ENCODE assay signal across 16 mouse cellular contexts in the genomic region with DNA sequence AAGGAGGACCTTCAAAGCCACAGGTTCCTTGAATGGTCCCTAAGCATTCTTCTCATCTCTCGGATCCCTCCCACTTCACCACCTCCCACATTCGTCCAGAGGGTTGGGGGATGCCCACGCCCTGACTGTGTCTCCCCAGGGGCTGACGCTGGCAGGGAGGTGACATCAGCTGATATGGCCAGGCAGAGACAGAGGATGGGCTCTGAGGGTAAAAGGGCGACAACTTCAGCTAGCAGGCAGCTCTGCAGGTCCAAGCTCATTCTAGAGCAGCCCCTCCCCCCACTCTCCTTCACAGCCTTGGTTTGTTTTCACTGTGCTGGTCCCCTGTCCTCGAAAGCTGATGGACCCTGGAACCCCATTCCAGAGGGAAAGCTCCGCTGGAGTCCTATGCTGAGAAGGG. TPM values are rescaled to one million over a fixed set of nuclear protein-coding genes. Genes with fewer than 3 reads are reported as not detected.
DNase-seq lines count a peak whose midpoint lies in the region; ATAC-seq and TF ChIP-seq lines count a peak whose summit lies in the region.
"Had no signal": no experiment of that assay in that cellular context is flagged by ENCODE, and none has a peak within 500 bp of the region (broad histone marks: within the 10 kb centered on the region; RNA-seq: fewer than 3 reads in every experiment).

No protein-coding gene starts in this region.

- no peak for TF ChIP-seq EP300 in heart, adult 2 months (IDR thresholded peaks at IDR 0.05; ENCODE audit: insufficient read depth, low read depth, low read length)
- peak; percentile 57; the same call in 1 of the 2 replicates for TF ChIP-seq EP300 in CH12.LX (IDR thresholded peaks at IDR 0.05; ENCODE audit: low read length)
- no peak for TF ChIP-seq EP300 in heart, postnatal 0 days (IDR thresholded peaks at IDR 0.05; ENCODE audit: low read depth)

- ATAC-seq in heart, embryonic 13.5 days (ENCODE audit: extremely low read depth, insufficient number of reproducible peaks, low FRiP score, low TSS enrichment): no peak
- no peak for ATAC-seq in heart, postnatal 0 days (ENCODE audit: insufficient read depth, low read depth)
- ATAC-seq in forebrain, embryonic 11.5 days (replicated peaks; ENCODE audit: low FRiP score): no peak

- DNase-seq in heart, adult 2 months: no peak
- DNase-seq in CH12.LX (ENCODE audit: extremely low read depth): peak; percentile 76
- DNase-seq in ES-CJ7 (ENCODE audit: low read depth, low spot score): peak; percentile 60
- DNase-seq in heart, postnatal 0 days (ENCODE audit: low spot score): no peak
- DNase-seq in left cerebral cortex, adult 9 months (ENCODE audit: low spot score in 2 of 2): no peak
- no peak for DNase-seq in forebrain, embryonic 11.5 days (ENCODE audit: low spot score)
- DNase-seq: cerebellum, postnatal 25 days; layer of hippocampus, adult 9-11 months; lung, postnatal 14 days; thymus, adult 2 months had no signal

- intact Hi-C loops in heart, adult 2 months (cut with DNase I): no loop called here

- peaks cover 87% of the 10 kb centered on the region for H3K4me1 ChIP-seq in heart, embryonic 13.5 days
- H3K4me1 ChIP-seq in heart, adult 2 months (ENCODE audit: control insufficient read depth, insufficient read depth, low read length): peaks cover 35% of the 10 kb centered on the region
- peaks cover 41 to 80% of the 10 kb centered on the region in 2 experiments for H3K4me1 ChIP-seq in CH12.LX (ENCODE audit: control insufficient read depth in 1 of 2, insufficient read depth in 2 of 2)
- peaks cover 80% of the 10 kb centered on the region for H3K4me1 ChIP-seq in heart, postnatal 0 days (ENCODE audit: control insufficient read depth, insufficient read depth)
- H3K4me1 ChIP-seq in forebrain, embryonic 11.5 days (replicated peaks; ENCODE audit: control insufficient read depth, insufficient read depth, low read length): no peaks in the 10 kb centered on the region

- H3K36me3 ChIP-seq in heart, embryonic 13.5 days: no peaks in the 10 kb centered on the region
- no peaks in the 10 kb centered on the region for H3K36me3 ChIP-seq in heart, adult 2 months (ENCODE audit: control insufficient read depth, insufficient read depth, low read length)
- no peaks in the 10 kb centered on the region for H3K36me3 ChIP-seq in CH12.LX (replicated peaks in 1 of 2; ENCODE audit: control insufficient read depth in 1 of 2, insufficient read depth in 1 of 2, low read length in 1 of 2)
- H3K36me3 ChIP-seq in heart, postnatal 0 days (replicated peaks; ENCODE audit: control insufficient read depth, insufficient read depth, low read length): no peaks in the 10 kb centered on the region
- no peaks in the 10 kb centered on the region for H3K36me3 ChIP-seq in forebrain, embryonic 11.5 days (ENCODE audit: control insufficient read depth, insufficient read depth, low read length)
- H3K36me3 ChIP-seq: embryonic facial prominence, embryonic 12.5 days; forebrain, embryonic 12.5 days; hindbrain, embryonic 15.5 days; liver, embryonic 12.5 days; midbrain, embryonic 10.5 days had no signal

- in situ Hi-C loops in CH12.LX (cut with MboI; ENCODE audit: low pct_ligation_motif_present, low pct_unique_long_range_greater_than_20kb, low sequenced_read_pairs): loop anchor here (5.0 kb wide), 1 partner anchor 49 kb away; no protein-coding TSS in a partner anchor

- no peak for TF ChIP-seq POLR2A in heart, adult 2 months (IDR thresholded peaks at IDR 0.05; ENCODE audit: insufficient read depth, low read depth, low read length)
- TF ChIP-seq POLR2A in CH12.LX (IDR thresholded peaks at IDR 0.05; ENCODE audit: low read depth, low read length): no peak

- H3K27me3 ChIP-seq in heart, embryonic 13.5 days (replicated peaks): peaks cover 6% of the 10 kb centered on the region
- no peaks in the 10 kb centered on the region for H3K27me3 ChIP-seq in heart, adult 2 months (ENCODE audit: control insufficient read depth, insufficient read depth, low read length)
- no peaks in the 10 kb centered on the region for H3K27me3 ChIP-seq in CH12.LX (replicated peaks)
- no peaks in the 10 kb centered on the region for H3K27me3 ChIP-seq in heart, postnatal 0 days (ENCODE audit: control insufficient read depth, insufficient read depth, low read length)
- no peaks in the 10 kb centered on the region for H3K27me3 ChIP-seq in forebrain, embryonic 11.5 days (ENCODE audit: control insufficient read depth, insufficient read depth, low read length)
- H3K27me3 ChIP-seq: embryonic facial prominence, embryonic 12.5 days; hindbrain, embryonic 15.5 days had no signal

- dilution Hi-C loops in CH12.LX (cut with MboI; ENCODE audit: extremely low pct_ligation_motif_present, extremely low pct_unique_long_range_greater_than_20kb, low sequenced_read_pairs): no loop called here

- 14% methylated on average over 7 of the region's 7 CpGs for WGBS in heart, embryonic 13.5 days
- WGBS in heart, adult 2 months: 33% methylated on average over 7 of the region's 7 CpGs
- WGBS in heart, postnatal 0 days: 31% methylated on average over 7 of the region's 7 CpGs
- WGBS in forebrain, embryonic 11.5 days: 46% methylated on average over 7 of the region's 7 CpGs

- H3K9me3 ChIP-seq in heart, embryonic 13.5 days: no peaks in the 10 kb centered on the region
- no peaks in the 10 kb centered on the region for H3K9me3 ChIP-seq in CH12.LX (replicated peaks; ENCODE audit: low read length)
- no peaks in the 10 kb centered on the region for H3K9me3 ChIP-seq in heart, postnatal 0 days (replicated peaks; ENCODE audit: control insufficient read depth, low read length)
- no peaks in the 10 kb centered on the region for H3K9me3 ChIP-seq in forebrain, embryonic 11.5 days (ENCODE audit: control insufficient read depth, low read length)
- H3K9me3 ChIP-seq: embryonic facial prominence, embryonic 12.5 days; forebrain, embryonic 12.5 days; hindbrain, embryonic 15.5 days; liver, embryonic 12.5 days; midbrain, embryonic 10.5 days had no signal

- peak overlapping the region; percentile 86 for H3K27ac ChIP-seq in heart, embryonic 13.5 days (replicated peaks)
- no peak overlapping the region for H3K27ac ChIP-seq in heart, adult 2 months
- H3K27ac ChIP-seq in CH12.LX (ENCODE audit: insufficient read depth, low read depth): peak overlapping the region; percentile 60; the same call in 1 of the 2 replicates
- H3K27ac ChIP-seq in heart, postnatal 0 days (ENCODE audit: low read depth): peak overlapping the region; percentile 73
- H3K27ac ChIP-seq in forebrain, embryonic 11.5 days (ENCODE audit: low read depth, low read length): no peak overlapping the region
- H3K27ac ChIP-seq: embryonic facial prominence, embryonic 12.5 days; forebrain, embryonic 12.5 days; hindbrain, embryonic 15.5 days; liver, embryonic 12.5 days; midbrain, embryonic 10.5 days had no signal

- H3K9ac ChIP-seq in heart, embryonic 13.5 days: peak overlapping the region; percentile 40
- no peak overlapping the region for H3K9ac ChIP-seq in heart, adult 2 months (ENCODE audit: low read depth, low read length)
- H3K9ac ChIP-seq in CH12.LX (ENCODE audit: insufficient read depth, low read depth): peak overlapping the region; percentile 4; the same call in 1 of the 2 replicates
- 0 out of 2 replicates have a peak overlapping the region, but pooled peaks have one; percentile 12 for H3K9ac ChIP-seq in heart, postnatal 0 days (replicated peaks; ENCODE audit: low read depth, low read length)
- no peak overlapping the region for H3K9ac ChIP-seq in forebrain, embryonic 11.5 days (ENCODE audit: low read length)
- H3K9ac ChIP-seq: embryonic facial prominence, embryonic 12.5 days; forebrain, embryonic 12.5 days; hindbrain, embryonic 15.5 days; liver, embryonic 12.5 days had no signal

- H3K4me3 ChIP-seq in heart, embryonic 13.5 days: no peak overlapping the region
- H3K4me3 ChIP-seq in heart, adult 2 months: no peak overlapping the region
- H3K4me3 ChIP-seq in CH12.LX (replicated peaks in 1 of 3; ENCODE audit: low read depth in 2 of 3, low read length in 2 of 3, poor library complexity in 1 of 3): no peak overlapping the region
- no peak overlapping the region for H3K4me3 ChIP-seq in heart, postnatal 0 days (ENCODE audit: low read depth, low read length)
- H3K4me3 ChIP-seq in forebrain, embryonic 11.5 days (ENCODE audit: low read depth, low read length): no peak overlapping the region
- H3K4me3 ChIP-seq: embryonic facial prominence, embryonic 12.5 days; forebrain, embryonic 12.5 days; hindbrain, embryonic 15.5 days; liver, embryonic 12.5 days; midbrain, embryonic 10.5 days had no signal

- no peak for TF ChIP-seq CTCF in heart, adult 2 months (IDR thresholded peaks at IDR 0.05)
- TF ChIP-seq CTCF in CH12.LX (conservative IDR thresholded peaks at IDR 0.05 in 1 of 2, IDR thresholded peaks at IDR 0.05 in 1 of 2; ENCODE audit: low read depth in 2 of 2, low read length in 2 of 2): peak in 1 of 2 experiments; percentile 34; a peak in 2 of 4 replicates
- no peak for TF ChIP-seq CTCF in heart, postnatal 0 days (IDR thresholded peaks at IDR 0.05; ENCODE audit: low read depth)

- peak overlapping the region; percentile 35; the same call in 1 of the 2 replicates for H3K4me2 ChIP-seq in heart, embryonic 13.5 days
- no peak overlapping the region for H3K4me2 ChIP-seq in CH12.LX (ENCODE audit: insufficient read depth, low read depth, poor library complexity, severe bottlenecking)
- H3K4me2 ChIP-seq in heart, postnatal 0 days (ENCODE audit: low read depth, low read length): no peak overlapping the region
- H3K4me2 ChIP-seq in forebrain, embryonic 11.5 days (ENCODE audit: low read depth, low read length, severe bottlenecking): no peak overlapping the region
- H3K4me2 ChIP-seq: embryonic facial prominence, embryonic 12.5 days; forebrain, embryonic 12.5 days; hindbrain, embryonic 15.5 days; liver, embryonic 12.5 days had no signal

- no peaks in the 10 kb centered on the region for H3K79me2 ChIP-seq in heart, adult 2 months (replicated peaks; ENCODE audit: control insufficient read depth, insufficient read depth, low read length)
- H3K79me2 ChIP-seq in CH12.LX (replicated peaks; ENCODE audit: control insufficient read depth, extremely low read depth, insufficient read depth, poor library complexity, severe bottlenecking): no peaks in the 10 kb centered on the region

- peak; percentile 12; the same call in 1 of the 2 replicates for TF ChIP-seq RAD21 in CH12.LX (IDR thresholded peaks at IDR 0.05; ENCODE audit: low read depth, low read length)

TF ChIP-seq in CH12.LX, 34 proteins besides CTCF, POLR2A, EP300 and RAD21 (continues in another document):
- TF ChIP-seq ZC3H11A (IDR thresholded peaks at IDR 0.05; ENCODE audit: low read depth, low read length) (no peak), IRF4 (IDR thresholded peaks at IDR 0.05; ENCODE audit: low read depth, low read length) (peak; percentile 57)

RNA-seq across cellular contexts. Expression of gene Lif, which starts 41.3 kb away (rescaled TPM):
- polyA plus RNA-seq in heart, embryonic 13.5 days (2015; fragmentation: Nextera tagmentation; extraction: Ambion mirVana): 0.10 and 0.56 TPM in 2 replicates
- under 1 TPM; 0.21 to 0.36 TPM for total RNA-seq in heart, adult 2 months (2021)
- polyA plus RNA-seq in heart, adult 2 months (2012; rRNA removed): 1.5 TPM in 2 replicates
- 0.42 and 1.8 TPM in 2 replicates for total RNA-seq in CH12.LX (2012; rRNA removed)
- 0.05 and 0.15 TPM in 2 replicates for total RNA-seq in CH12.LX (2014; rRNA removed)
- 0.07 and 0.17 TPM in 2 replicates for polyA plus RNA-seq in CH12.LX (2012; ENCODE audit: insufficient read length, low read depth)
- 0.54 and 0.73 TPM in 2 replicates for total RNA-seq in heart, postnatal 0 days (2014; rRNA removed; ENCODE audit: low replicate concordance)
- 0.32 and 0.71 TPM in 2 replicates for polyA plus RNA-seq in heart, postnatal 0 days (2015; fragmentation: Nextera tagmentation; extraction: Ambion mirVana)
- polyA plus RNA-seq in forebrain, embryonic 11.5 days (2014; fragmentation: Nextera tagmentation; extraction: Ambion mirVana): not detected in 2 replicates
- polyA plus RNA-seq: forebrain, embryonic 12.5 days; liver, embryonic 12.5 days had no signal

Comparison
In these comparisons a context has a peak if more than half of its experiments do, and no peak if none do; other contexts are left out.
1. H3K27ac ChIP-seq: peak in heart, embryonic 13.5 days (single experiment), CH12.LX (single experiment) and heart, postnatal 0 days (single experiment); none in heart, adult 2 months (single experiment) and forebrain, embryonic 11.5 days (single experiment).
2. H3K9ac ChIP-seq: peak in heart, embryonic 13.5 days (single experiment), CH12.LX (single experiment) and heart, postnatal 0 days (single experiment); none in heart, adult 2 months (single experiment) and forebrain, embryonic 11.5 days (single experiment).
3. DNase-seq: peak in CH12.LX (single experiment) and ES-CJ7 (single experiment); none in heart, adult 2 months (0 of 2), heart, postnatal 0 days (single experiment), left cerebral cortex, adult 9 months (0 of 2) and forebrain, embryonic 11.5 days (single experiment).